Mouse (Mus musculus) limb, embryonic 14.5 days (tissue): Measurements from ENCODE around the gene Zfp383. TPM values are rescaled to one million over a fixed set of nuclear protein-coding genes. Genes with fewer than 3 reads are reported as not detected.
A peak's percentile ranks its signal among the peaks of the same experiment; 100 is the strongest.

ENCODE experiments used
- ATAC-seq: fragments of 200-750 bp; cut with Nextera tagmentation; 2 replicates; pipeline ENCODE4 v1.8.0; 2017; ENCODE audit warnings: low read depth, moderate number of reproducible peaks, moderate TSS enrichment; ENCODE audit not compliant: low FRiP score
- DNase-seq: peaks from one replicate; pipeline ENCODE4 v3.0.0-alpha.2; 2015; ENCODE audit warnings: low spot score
- H3K27ac ChIP-seq: fragments of 300-500 bp; sonication (generic); replicated peaks from 2 replicates; pipeline ENCODE4 v1.5.1; 2014; ENCODE audit warnings: low read depth, mild to moderate bottlenecking, low read length, moderate library complexity, mixed read lengths
- H3K27me3 ChIP-seq: fragments of 300-500 bp; sonication (generic); 2 replicates; pipeline ENCODE4 v1.6.1; 2014; ENCODE audit warnings: low read length, mixed read lengths; ENCODE audit not compliant: control insufficient read depth, insufficient read depth
- H3K36me3 ChIP-seq: fragments of 300-500 bp; sonication (generic); 2 replicates; pipeline ENCODE4 v1.6.1; 2014; ENCODE audit warnings: mild to moderate bottlenecking, low read length, moderate library complexity, mixed read lengths; ENCODE audit not compliant: control insufficient read depth, insufficient read depth
- H3K4me1 ChIP-seq: fragments of 300-500 bp; sonication (generic); 2 replicates; pipeline ENCODE4 v1.6.1; 2014; ENCODE audit warnings: antibody characterized with exemption, low read length, mixed read lengths; ENCODE audit not compliant: control insufficient read depth, insufficient read depth
- H3K4me2 ChIP-seq: fragments of 300-500 bp; sonication (generic); replicated peaks from 2 replicates; pipeline ENCODE4 v1.6.1; 2014; ENCODE audit warnings: low read depth, mild to moderate bottlenecking, low read length, moderate library complexity; ENCODE audit not compliant: severe bottlenecking
- H3K4me3 ChIP-seq: fragments of 300-500 bp; sonication (generic); replicated peaks from 2 replicates; pipeline ENCODE4 v1.5.1; 2014; ENCODE audit warnings: low read length
- H3K9ac ChIP-seq: fragments of 300-500 bp; sonication (generic); 2 replicates; pipeline ENCODE4 v1.6.1; 2014; ENCODE audit warnings: mild to moderate bottlenecking, low read depth, low read length, moderate library complexity; ENCODE audit not compliant: severe bottlenecking
- H3K9me3 ChIP-seq: fragments of 300-500 bp; sonication (generic); 2 replicates; pipeline ENCODE4 v1.6.1; 2016; ENCODE audit warnings: low read length; ENCODE audit not compliant: control insufficient read depth
- POLR2A ChIP-seq: fragments of 200-500 bp; IDR thresholded peaks from 2 replicates; pipeline ENCODE4 v1.8.0; 2012; ENCODE audit warnings: inconsistent platforms, mild to moderate bottlenecking, moderate library complexity, borderline replicate concordance; ENCODE audit not compliant: insufficient read depth, insufficient read length; ENCODE audit errors: extremely low read depth
- WGBS: fragments of 180-500 bp; shearing (Covaris S2); extraction: QIAGEN DNeasy Blood & Tissue Kit; methylation state at CpG from one replicate; pipeline ENCODE4 v1.1.7; 2014; 5-methylcytosine and 5-hydroxymethylcytosine counted together
- polyA plus RNA-seq, 2 experiments: library from polyadenylated mRNA; depleted of rRNA in 1 of 2; stranded (reverse) in 1 of 2; unstranded in 1 of 2; fragments of >200 nt; fragmentation: Nextera tagmentation in 1 of 2; extraction: Ambion mirVana in 1 of 2; gene quantifications; 2 replicates each; pipeline versions ENCODE4 v1.2.1 to v1.2.3; 2012 to 2014

Zfp383 gene
- polyA plus RNA-seq, 2 experiments, result 9.5 to 13.9 TPM

- DNase-seq (peak; percentile 98), ATAC-seq (peak; percentile 80)
- H3K27ac ChIP-seq, result peak within 1 kb of the TSS; percentile 93
- H3K4me2 ChIP-seq, result peak within 1 kb of the TSS; percentile 75
- WGBS, result under 1% methylated on average over 22 of the region's 22 CpGs
- TF ChIP-seq POLR2A, result 0 out of 2 replicates have a peak, but pooled peaks have one; percentile 27
- peak within 1 kb of the TSS; percentile 58 for H3K9ac ChIP-seq
- H3K4me3 ChIP-seq, result peak within 1 kb of the TSS; percentile 59
- H3K27me3 ChIP-seq, result no peaks in the 10 kb centered on the region
- H3K36me3 ChIP-seq, result peaks cover 16% of the 10 kb centered on the region; the same call in 1 of the 2 replicates
- H3K4me1 ChIP-seq, result peaks cover 14% of the 10 kb centered on the region
- H3K9me3 ChIP-seq, result no peaks in the 10 kb centered on the region
Measured at GRCm38 (mm10) chr7:29905966-29906681, 1.9 kb upstream of the Zfp383 start, which contains the start of gene Zfp27. TSS of gene Zfp27 (minus strand) at chr7:29906572.

- H3K9ac ChIP-seq, result peak overlapping the region; percentile 58
- no peak for TF ChIP-seq POLR2A
- ATAC-seq (no peak), DNase-seq (no peak)
- peaks cover 14% of the 10 kb centered on the region for H3K4me1 ChIP-seq
- WGBS, result 36% methylated on average over 8 of the region's 8 CpGs
- H3K9me3 ChIP-seq, result no peaks in the 10 kb centered on the region
- H3K27me3 ChIP-seq, result no peaks in the 10 kb centered on the region
- H3K4me3 ChIP-seq, result peak overlapping the region; percentile 59
- H3K36me3 ChIP-seq, result peaks cover 17% of the 10 kb centered on the region
- peak overlapping the region; percentile 93 for H3K27ac ChIP-seq
- H3K4me2 ChIP-seq, result peak overlapping the region; percentile 75
Measured at GRCm38 (mm10) chr7:29906682-29907058, 1.4 kb upstream of the Zfp383 start.

DNA sequence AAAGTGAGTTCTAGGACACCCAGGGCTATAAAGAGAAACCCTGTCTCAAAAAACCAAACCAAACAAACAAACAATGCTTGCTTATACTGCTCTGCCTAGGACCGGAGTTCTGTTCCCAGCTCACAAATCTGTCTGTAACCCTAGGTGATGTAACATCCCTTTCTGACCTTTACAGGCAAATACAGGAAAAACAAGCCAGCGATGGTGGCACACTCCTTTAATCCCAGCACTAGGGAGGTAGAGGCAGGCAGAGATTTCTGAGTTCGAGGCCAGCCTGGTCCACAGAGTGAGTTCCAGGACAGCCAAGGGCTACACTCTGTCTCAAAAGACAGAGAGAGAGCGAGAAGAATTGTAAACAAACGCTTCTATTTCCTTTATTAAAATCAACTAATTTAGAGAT, 817 bp upstream of the Zfp383 start:
- no peak for ATAC-seq
- no peak overlapping the region for H3K4me3 ChIP-seq
- no peak for TF ChIP-seq POLR2A
- H3K9ac ChIP-seq, result no peak overlapping the region
- DNase-seq, result no peak
- WGBS, result 90% methylated on average over 5 of the region's 5 CpGs
- no peak overlapping the region for H3K27ac ChIP-seq
- H3K9me3 ChIP-seq, result no peaks in the 10 kb centered on the region
- H3K4me2 ChIP-seq, result no peak overlapping the region
- no peaks in the 10 kb centered on the region for H3K27me3 ChIP-seq
- H3K36me3 ChIP-seq, result peaks cover 22% of the 10 kb centered on the region
- H3K4me1 ChIP-seq, result peaks cover 14% of the 10 kb centered on the region

- H3K9ac ChIP-seq, result no peak overlapping the region
- H3K4me1 ChIP-seq, result peaks cover 14% of the 10 kb centered on the region
- ATAC-seq (no peak), DNase-seq (no peak)
- no peaks in the 10 kb centered on the region for H3K9me3 ChIP-seq
- peaks cover 43% of the 10 kb centered on the region for H3K36me3 ChIP-seq
- H3K4me3 ChIP-seq, result no peak overlapping the region
- H3K4me2 ChIP-seq, result peak overlapping the region; percentile 62; the same call in 1 of the 2 replicates
- no peak overlapping the region for H3K27ac ChIP-seq
- 74% methylated on average over 2 of the region's 2 CpGs for WGBS
- no peaks in the 10 kb centered on the region for H3K27me3 ChIP-seq
- no peak for TF ChIP-seq POLR2A
Measured at GRCm38 (mm10) chr7:29910252-29910651, 2.2 kb downstream of the Zfp383 start.

GRCm38 (mm10) chr7:29912172-29912571, 4.1 kb downstream of the Zfp383 start:
- DNase-seq, result no peak
- H3K27ac ChIP-seq, result no peak overlapping the region
- no peaks in the 10 kb centered on the region for H3K9me3 ChIP-seq
- peaks cover 54% of the 10 kb centered on the region for H3K36me3 ChIP-seq
- H3K9ac ChIP-seq, result no peak overlapping the region
- H3K4me2 ChIP-seq, result no peak overlapping the region
- no peaks in the 10 kb centered on the region for H3K27me3 ChIP-seq
- no peak overlapping the region for H3K4me3 ChIP-seq
- WGBS, result 92% methylated on average over 13 of the region's 13 CpGs
- no peak for TF ChIP-seq POLR2A
- ATAC-seq, result no peak
- H3K4me1 ChIP-seq, result peaks cover 8% of the 10 kb centered on the region
